Mouse (Mus musculus): ENCODE measurements around the gene Zp2. TPM values are rescaled to one million over a fixed set of nuclear protein-coding genes. Genes with fewer than 3 reads are reported as not detected.

Gene Zp2
- polyA plus RNA-seq, 1 experiment from 2014 or later = not detected

- 50% methylated on average over 10 of the region's 10 CpGs for WGBS (ENCODE audit: insufficient replicate concordance)
- H3K27ac ChIP-seq (ENCODE audit: low read depth) = peak within 1 kb of the TSS; percentile 86
- H3K4me2 ChIP-seq (ENCODE audit: low read depth, low read length) = peak within 1 kb of the TSS; percentile 65
- no peaks in the 10 kb centered on the region; the same call in 1 of the 2 replicates for H3K4me1 ChIP-seq (ENCODE audit: insufficient read depth)
- ATAC-seq (peak; percentile 93), DNase-seq (peak; percentile 83)
- peak within 1 kb of the TSS; percentile 42 for H3K4me3 ChIP-seq (ENCODE audit: low read depth, low read length)
- no peaks in the 10 kb centered on the region for H3K36me3 ChIP-seq (replicated peaks; ENCODE audit: insufficient read depth, low read length)
- no peaks in the 10 kb centered on the region for H3K27me3 ChIP-seq (ENCODE audit: insufficient read depth, low read length)
- peak; percentile 55; the same call in 1 of the 2 replicates for TF ChIP-seq EP300 (IDR thresholded peaks at IDR 0.05; ENCODE audit: low read depth)
- no peak for TF ChIP-seq CTCF (IDR thresholded peaks at IDR 0.05; ENCODE audit: low read depth)
- H3K9ac ChIP-seq (replicated peaks) = peak within 1 kb of the TSS; percentile 60
- H3K9me3 ChIP-seq (ENCODE audit: low read length) = no peaks in the 10 kb centered on the region
Observed at GRCm38 (mm10) chr7:120173603-120174244, 28.6 kb upstream of the Zp2 start, which contains the start of gene Anks4b. Gene Anks4b (plus strand): TSS chr7:120173858.

GRCm38 (mm10) chr7:120172188-120172700 is 27.2 kb upstream of the Zp2 start:
- Histone ChIP-seq H3K4me2 (ENCODE audit: low read depth, low read length) (no peak overlapping the region), H3K36me3 (replicated peaks; ENCODE audit: insufficient read depth, low read length) (no peaks in the 10 kb centered on the region), H3K9me3 (ENCODE audit: low read length) (no peaks in the 10 kb centered on the region), H3K27ac (ENCODE audit: low read depth) (no peak overlapping the region), H3K4me3 (ENCODE audit: low read depth, low read length) (no peak overlapping the region), H3K9ac (replicated peaks) (no peak overlapping the region), H3K4me1 (ENCODE audit: insufficient read depth) (no peaks in the 10 kb centered on the region; the same call in 1 of the 2 replicates), H3K27me3 (ENCODE audit: insufficient read depth, low read length) (no peaks in the 10 kb centered on the region)
- WGBS (ENCODE audit: insufficient replicate concordance) = 63% methylated on average over 1 of the region's 1 CpGs
- ATAC-seq = no peak
- DNase-seq = no peak
- TF ChIP-seq EP300 (IDR thresholded peaks at IDR 0.05; ENCODE audit: low read depth) (no peak), CTCF (IDR thresholded peaks at IDR 0.05; ENCODE audit: low read depth) (no peak)

GRCm38 (mm10) chr7:120163581-120164251 is 18.6 kb upstream of the Zp2 start:
- H3K36me3 ChIP-seq (replicated peaks; ENCODE audit: insufficient read depth, low read length) = no peaks in the 10 kb centered on the region
- no peak for DNase-seq
- ATAC-seq = no peak
- TF ChIP-seq CTCF (IDR thresholded peaks at IDR 0.05; ENCODE audit: low read depth) = no peak
- TF ChIP-seq EP300 (IDR thresholded peaks at IDR 0.05; ENCODE audit: low read depth) = no peak
- no peak overlapping the region for H3K4me2 ChIP-seq (ENCODE audit: low read depth, low read length)
- H3K4me1 ChIP-seq (ENCODE audit: insufficient read depth) = no peaks in the 10 kb centered on the region
- H3K9ac ChIP-seq (replicated peaks) = no peak overlapping the region
- no peak overlapping the region for H3K4me3 ChIP-seq (ENCODE audit: low read depth, low read length)
- H3K9me3 ChIP-seq (ENCODE audit: low read length) = no peaks in the 10 kb centered on the region
- 83% methylated on average over 11 of the region's 11 CpGs for WGBS (ENCODE audit: insufficient replicate concordance)
- H3K27me3 ChIP-seq (ENCODE audit: insufficient read depth, low read length) = no peaks in the 10 kb centered on the region
- no peak overlapping the region for H3K27ac ChIP-seq (ENCODE audit: low read depth)

- Histone ChIP-seq H3K27ac (ENCODE audit: low read depth) (no peak overlapping the region), H3K27me3 (ENCODE audit: insufficient read depth, low read length) (no peaks in the 10 kb centered on the region), H3K4me3 (ENCODE audit: low read depth, low read length) (no peak overlapping the region), H3K4me2 (ENCODE audit: low read depth, low read length) (no peak overlapping the region), H3K36me3 (replicated peaks; ENCODE audit: insufficient read depth, low read length) (no peaks in the 10 kb centered on the region), H3K9me3 (ENCODE audit: low read length) (no peaks in the 10 kb centered on the region), H3K4me1 (ENCODE audit: insufficient read depth) (no peaks in the 10 kb centered on the region), H3K9ac (replicated peaks) (no peak overlapping the region)
- no peak for ATAC-seq
- WGBS (ENCODE audit: insufficient replicate concordance) = 45% methylated on average over 4 of the region's 4 CpGs
- TF ChIP-seq CTCF (IDR thresholded peaks at IDR 0.05; ENCODE audit: low read depth) = no peak
- no peak for TF ChIP-seq EP300 (IDR thresholded peaks at IDR 0.05; ENCODE audit: low read depth)
- no peak for DNase-seq
Observed at GRCm38 (mm10) chr7:120158121-120158613, 13.1 kb upstream of the Zp2 start.

GRCm38 (mm10) chr7:120157575-120158061 is 12.5 kb upstream of the Zp2 start:
- TF ChIP-seq CTCF (IDR thresholded peaks at IDR 0.05; ENCODE audit: low read depth) (no peak), EP300 (IDR thresholded peaks at IDR 0.05; ENCODE audit: low read depth) (no peak)
- Histone ChIP-seq H3K9ac (replicated peaks) (no peak overlapping the region), H3K36me3 (replicated peaks; ENCODE audit: insufficient read depth, low read length) (no peaks in the 10 kb centered on the region), H3K4me2 (ENCODE audit: low read depth, low read length) (no peak overlapping the region), H3K9me3 (ENCODE audit: low read length) (no peaks in the 10 kb centered on the region), H3K27ac (ENCODE audit: low read depth) (no peak overlapping the region), H3K4me1 (ENCODE audit: insufficient read depth) (no peaks in the 10 kb centered on the region), H3K4me3 (ENCODE audit: low read depth, low read length) (no peak overlapping the region), H3K27me3 (ENCODE audit: insufficient read depth, low read length) (no peaks in the 10 kb centered on the region)
- ATAC-seq (no peak), DNase-seq (no peak)
- WGBS (ENCODE audit: insufficient replicate concordance) = 70% methylated on average over 5 of the region's 5 CpGs

GRCm38 (mm10) chr7:120156841-120157409 is 11.8 kb upstream of the Zp2 start:
- ATAC-seq = no peak
- WGBS (ENCODE audit: insufficient replicate concordance) = 52% methylated on average over 2 of the region's 2 CpGs
- H3K27ac ChIP-seq (ENCODE audit: low read depth) = no peak overlapping the region

More at GRCm38 (mm10) chr7:120156841-120157409, 11.8 kb upstream of the Zp2 start:
- H3K9ac ChIP-seq (replicated peaks) = no peak overlapping the region
- H3K27me3 ChIP-seq (ENCODE audit: insufficient read depth, low read length) = no peaks in the 10 kb centered on the region
- DNase-seq = no peak
- no peak for TF ChIP-seq EP300 (IDR thresholded peaks at IDR 0.05; ENCODE audit: low read depth)
- no peak for TF ChIP-seq CTCF (IDR thresholded peaks at IDR 0.05; ENCODE audit: low read depth)
- no peaks in the 10 kb centered on the region for H3K36me3 ChIP-seq (replicated peaks; ENCODE audit: insufficient read depth, low read length)
- H3K4me1 ChIP-seq (ENCODE audit: insufficient read depth) = no peaks in the 10 kb centered on the region
- H3K9me3 ChIP-seq (ENCODE audit: low read length) = no peaks in the 10 kb centered on the region
- H3K4me3 ChIP-seq (ENCODE audit: low read depth, low read length) = no peak overlapping the region
- H3K4me2 ChIP-seq (ENCODE audit: low read depth, low read length) = no peak overlapping the region

All from liver, postnatal 0 days (tissue).